Mouse (Mus musculus) heart, embryonic 12.5 days (tissue): Measurements from ENCODE around the gene Stxbp1. TPM values are rescaled to one million over a fixed set of nuclear protein-coding genes. Genes with fewer than 3 reads are reported as not detected.

ENCODE experiments used
- ATAC-seq: fragments of 200-750 bp; cut with Nextera tagmentation; 2 replicates; pipeline ENCODE4 v1.8.0; 2017; ENCODE audit warnings: moderate TSS enrichment, moderate library complexity; ENCODE audit not compliant: insufficient number of reproducible peaks, low FRiP score
- H3K27ac ChIP-seq: fragments of 300-500 bp; sonication (generic); 2 replicates; pipeline ENCODE4 v1.5.1; 2016; ENCODE audit warnings: mild to moderate bottlenecking, moderate library complexity; ENCODE audit not compliant: poor library complexity, severe bottlenecking
- H3K27me3 ChIP-seq: fragments of 300-500 bp; sonication (generic); replicated peaks from 2 replicates; pipeline ENCODE4 v1.6.1; 2016; ENCODE audit warnings: mild to moderate bottlenecking, moderate library complexity
- H3K36me3 ChIP-seq: fragments of 300-500 bp; sonication (generic); 2 replicates; pipeline ENCODE4 v1.6.1; 2016; ENCODE audit warnings: mild to moderate bottlenecking, moderate library complexity
- H3K4me1 ChIP-seq: fragments of 300-500 bp; sonication (generic); replicated peaks from 2 replicates; pipeline ENCODE4 v1.6.1; 2016; ENCODE audit warnings: mild to moderate bottlenecking
- H3K4me2 ChIP-seq: fragments of 300-500 bp; sonication (generic); 2 replicates; pipeline ENCODE4 v1.6.1; 2016; ENCODE audit warnings: mild to moderate bottlenecking, moderate library complexity
- H3K4me3 ChIP-seq: fragments of 300-500 bp; sonication (generic); 2 replicates; pipeline ENCODE4 v1.5.1; 2016; ENCODE audit warnings: mild to moderate bottlenecking
- H3K9ac ChIP-seq: fragments of 300-500 bp; sonication (generic); 2 replicates; pipeline ENCODE4 v1.6.1; 2016; ENCODE audit warnings: mild to moderate bottlenecking, moderate library complexity
- H3K9me3 ChIP-seq: fragments of 300-500 bp; sonication (generic); replicated peaks from 2 replicates; pipeline ENCODE4 v1.6.1; 2016; ENCODE audit warnings: mild to moderate bottlenecking, moderate library complexity
- WGBS: fragments of 180-500 bp; shearing (Covaris S2); methylation state at CpG from one replicate; pipeline ENCODE4 v1.1.7; 2016; 5-methylcytosine and 5-hydroxymethylcytosine counted together
- polyA plus RNA-seq: library from polyadenylated mRNA; unstranded; fragments of >200 nt; fragmentation: Nextera tagmentation; extraction: Ambion mirVana; gene quantifications from 2 replicates; pipeline ENCODE4 v1.2.1, GENCODE M21; 2016

Stxbp1 gene
- polyA plus RNA-seq, 1 experiment from 2014 or later: 31.1 TPM

GRCm38 (mm10) chr2:32788581-32788980 is 58.5 kb downstream of the Stxbp1 start:
- Histone ChIP-seq H3K9ac (no peak overlapping the region), H3K9me3 (no peaks in the 10 kb centered on the region), H3K4me1 (peaks cover 8% of the 10 kb centered on the region), H3K27me3 (no peaks in the 10 kb centered on the region), H3K4me3 (no peak overlapping the region), H3K27ac (no peak overlapping the region), H3K4me2 (no peak overlapping the region), H3K36me3 (peaks cover 5% of the 10 kb centered on the region)
- ATAC-seq: no peak
- WGBS: 61% methylated on average over 2 of the region's 2 CpGs

DNA sequence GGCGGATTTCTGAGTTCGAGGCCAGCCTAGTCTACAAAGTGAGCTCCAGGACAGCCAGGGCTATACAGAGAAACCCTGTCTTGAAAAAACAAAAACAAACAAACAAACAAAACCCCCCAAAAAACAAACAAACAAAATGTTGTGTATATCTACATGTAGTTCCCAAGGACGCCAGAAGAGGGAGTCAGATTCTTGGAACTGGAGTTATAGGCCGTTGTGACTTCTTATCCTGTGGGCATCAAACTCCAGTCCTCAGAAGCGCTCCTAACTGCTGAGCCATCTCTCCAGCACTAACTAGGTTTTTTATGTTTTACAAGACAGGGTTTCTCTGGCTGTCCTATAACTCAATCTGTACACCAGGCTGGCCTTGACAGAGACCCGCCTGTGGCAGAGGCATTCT is 59.9 kb downstream of the Stxbp1 start:
- 57% methylated on average over 6 of the region's 6 CpGs for WGBS

DNA sequence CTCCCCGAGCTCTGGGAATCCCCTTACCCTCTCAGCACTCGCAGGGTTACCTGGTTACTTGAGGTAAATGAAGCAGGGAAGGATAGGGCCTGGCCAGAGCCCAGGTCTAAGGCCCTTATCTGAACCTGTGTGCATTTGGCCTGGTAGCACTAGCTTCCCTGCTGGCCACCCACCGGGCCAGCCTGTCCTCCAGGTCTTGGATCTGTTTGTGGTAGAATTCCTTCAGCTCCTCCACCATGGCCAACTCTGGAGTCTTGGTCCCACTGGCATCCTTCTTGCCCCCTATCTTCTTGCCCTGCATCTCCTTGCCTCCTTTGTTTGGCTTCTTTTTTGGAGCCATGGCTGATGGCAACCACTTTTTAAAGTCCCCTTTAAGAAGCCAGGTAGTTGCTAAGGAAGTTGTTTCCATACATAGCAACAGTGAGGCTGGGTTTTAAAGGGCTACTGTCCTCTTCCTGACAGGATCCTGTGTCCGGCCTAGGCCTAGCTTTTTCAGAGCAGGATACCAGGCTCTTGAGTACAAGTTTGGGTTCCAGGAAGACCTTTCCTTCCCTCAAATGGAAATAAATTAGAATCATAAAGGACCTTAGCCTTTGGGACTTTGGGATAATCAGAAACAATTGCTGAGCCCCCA is 62.9 kb downstream of the Stxbp1 start, which contains the start of gene Cfap157:
Cfap157 (minus strand) TSS at position 381 of the 634 bp plus-strand sequence.
- 40% methylated on average over 4 of the region's 4 CpGs for WGBS
- no peak for ATAC-seq
- Histone ChIP-seq H3K36me3 (no peaks in the 10 kb centered on the region; the same call in 1 of the 2 replicates), H3K27ac (no peak within 1 kb of the TSS), H3K9me3 (no peaks in the 10 kb centered on the region), H3K4me2 (peak within 1 kb of the TSS; percentile 32; the same call in 1 of the 2 replicates), H3K4me1 (peaks cover 5% of the 10 kb centered on the region), H3K27me3 (no peaks in the 10 kb centered on the region), H3K9ac (no peak within 1 kb of the TSS), H3K4me3 (no peak within 1 kb of the TSS)

More for the DNA sequence above, 59.9 kb downstream of the Stxbp1 start:
- Histone ChIP-seq H3K4me3 (no peak overlapping the region), H3K27me3 (no peaks in the 10 kb centered on the region), H3K27ac (no peak overlapping the region), H3K4me2 (no peak overlapping the region), H3K9me3 (no peaks in the 10 kb centered on the region), H3K4me1 (peaks cover 8% of the 10 kb centered on the region), H3K9ac (no peak overlapping the region), H3K36me3 (no peaks in the 10 kb centered on the region; the same call in 1 of the 2 replicates)
- no peak for ATAC-seq

DNA sequence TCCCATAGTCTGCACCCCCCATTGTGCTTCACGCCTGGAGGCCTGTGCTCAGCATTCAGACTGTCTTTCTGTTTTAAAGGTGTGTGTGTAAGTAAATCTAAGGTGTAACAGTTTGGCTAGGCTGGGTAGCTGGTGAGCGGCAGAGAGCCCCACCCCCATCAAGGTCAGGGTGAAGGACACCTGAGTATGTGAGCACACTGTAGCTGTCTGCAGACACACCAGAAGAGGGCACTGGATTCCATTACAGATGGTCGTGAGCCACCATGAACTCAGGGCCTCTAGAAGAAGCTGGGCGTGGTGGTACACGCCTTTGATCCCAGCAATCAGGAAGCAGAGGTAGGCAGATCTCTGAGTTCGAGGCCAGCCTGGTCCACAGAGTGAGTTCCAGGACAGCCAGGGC is 65.3 kb downstream of the Stxbp1 start:
- H3K36me3 ChIP-seq: no peaks in the 10 kb centered on the region
- H3K4me1 ChIP-seq: peaks cover 5% of the 10 kb centered on the region
- no peaks in the 10 kb centered on the region for H3K9me3 ChIP-seq
- H3K4me2 ChIP-seq: no peak overlapping the region
- H3K9ac ChIP-seq: no peak overlapping the region
- H3K27ac ChIP-seq: no peak overlapping the region
- peaks cover 4% of the 10 kb centered on the region; the same call in 1 of the 2 replicates for H3K27me3 ChIP-seq
- 73% methylated on average over 6 of the region's 6 CpGs for WGBS
- no peak for ATAC-seq
- no peak overlapping the region for H3K4me3 ChIP-seq

DNA sequence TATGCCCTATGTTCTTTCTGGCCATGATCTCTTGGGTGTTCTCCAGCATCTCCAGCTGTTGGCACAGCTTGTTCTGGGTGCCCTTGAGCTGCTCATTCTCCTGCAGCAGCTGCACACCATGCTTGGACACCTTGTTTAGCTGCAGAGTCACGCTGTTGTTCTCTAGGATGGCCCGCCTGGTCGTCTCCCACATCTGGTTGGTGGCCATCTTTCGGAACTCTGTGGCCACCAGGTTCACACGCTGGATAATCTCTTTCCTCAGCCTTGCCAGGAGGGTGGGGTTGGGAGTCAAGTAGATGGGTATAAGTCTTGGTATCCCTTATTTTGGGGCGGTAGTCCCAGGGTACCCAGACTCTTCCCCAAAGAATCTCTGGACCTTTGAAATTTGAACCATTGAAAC is 67.3 kb downstream of the Stxbp1 start:
- Histone ChIP-seq H3K9me3 (no peaks in the 10 kb centered on the region), H3K27ac (no peak overlapping the region), H3K4me3 (no peak overlapping the region), H3K9ac (no peak overlapping the region), H3K36me3 (no peaks in the 10 kb centered on the region), H3K27me3 (peaks cover 6% of the 10 kb centered on the region; the same call in 1 of the 2 replicates), H3K4me1 (peaks cover 18% of the 10 kb centered on the region), H3K4me2 (no peak overlapping the region)
- ATAC-seq: no peak
- WGBS: 81% methylated on average over 6 of the region's 6 CpGs

DNA sequence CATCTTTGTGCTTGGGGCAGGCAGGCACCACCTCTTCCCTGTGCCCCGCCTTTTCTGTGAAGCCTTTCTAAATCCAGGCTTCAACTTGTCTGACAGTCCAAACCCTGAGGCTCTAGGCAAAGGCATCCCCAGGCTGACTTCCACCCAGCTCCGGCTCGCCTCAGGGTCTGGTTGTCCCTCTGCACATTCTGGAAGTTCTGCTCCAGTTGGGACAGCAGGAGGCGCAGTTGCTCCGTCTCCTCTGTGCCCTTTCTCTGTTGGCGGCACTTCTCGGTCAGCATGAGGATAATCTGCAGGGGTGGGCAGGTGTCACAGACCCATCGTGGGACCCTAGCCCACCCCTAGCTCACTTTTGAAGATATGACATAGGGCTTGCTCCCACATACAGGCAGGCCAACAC is 67.9 kb downstream of the Stxbp1 start:
- Histone ChIP-seq H3K4me3 (no peak overlapping the region), H3K9ac (no peak overlapping the region), H3K4me2 (no peak overlapping the region), H3K27ac (no peak overlapping the region), H3K27me3 (peaks cover 6% of the 10 kb centered on the region; the same call in 1 of the 2 replicates), H3K4me1 (peaks cover 16% of the 10 kb centered on the region), H3K9me3 (no peaks in the 10 kb centered on the region), H3K36me3 (no peaks in the 10 kb centered on the region)
- ATAC-seq: no peak
- 14% methylated on average over 8 of the region's 8 CpGs for WGBS

DNA sequence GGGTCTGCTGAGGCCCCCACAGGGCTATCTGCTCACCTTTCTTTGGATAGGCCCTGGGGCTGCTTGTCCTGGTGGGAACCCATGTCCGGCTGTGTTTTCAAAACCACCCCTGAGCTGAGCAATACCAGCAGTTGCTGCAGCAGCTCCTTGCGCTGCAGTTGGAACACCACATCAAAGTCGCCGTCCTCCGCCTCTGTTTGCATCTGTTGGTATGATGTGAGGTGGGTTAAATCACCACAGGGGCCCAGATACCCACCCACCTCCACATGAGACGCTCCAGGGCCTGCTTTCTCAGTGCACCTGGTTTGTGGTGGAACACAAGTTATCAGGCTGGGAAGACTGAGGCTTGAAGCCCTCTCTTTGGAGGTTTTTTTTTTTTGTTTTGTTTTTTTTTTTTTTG is 69.0 kb downstream of the Stxbp1 start:
- H3K27me3 ChIP-seq: peaks cover 6% of the 10 kb centered on the region; the same call in 1 of the 2 replicates
- no peaks in the 10 kb centered on the region for H3K9me3 ChIP-seq
- no peak overlapping the region for H3K4me2 ChIP-seq
- 90% methylated on average over 6 of the region's 6 CpGs for WGBS
- no peak overlapping the region for H3K27ac ChIP-seq
- no peak overlapping the region for H3K9ac ChIP-seq
- H3K36me3 ChIP-seq: no peaks in the 10 kb centered on the region
- peaks cover 12% of the 10 kb centered on the region for H3K4me1 ChIP-seq
- H3K4me3 ChIP-seq: no peak overlapping the region
- ATAC-seq: no peak

- no peak overlapping the region for H3K27ac ChIP-seq
- peaks cover 20% of the 10 kb centered on the region for H3K4me1 ChIP-seq
- peak overlapping the region; percentile 58 for H3K9ac ChIP-seq
- H3K4me3 ChIP-seq: peak overlapping the region; percentile 63
- ATAC-seq: no peak
- H3K4me2 ChIP-seq: peak overlapping the region; percentile 85
- 28% methylated on average over 22 of the region's 22 CpGs for WGBS
- H3K9me3 ChIP-seq: no peaks in the 10 kb centered on the region
- no peaks in the 10 kb centered on the region for H3K36me3 ChIP-seq
- H3K27me3 ChIP-seq: peaks cover 6% of the 10 kb centered on the region; the same call in 1 of the 2 replicates
Measured at GRCm38 (mm10) chr2:32776192-32776591, 70.9 kb downstream of the Stxbp1 start.

GRCm38 (mm10) chr2:32775359-32776074 is 71.5 kb downstream of the Stxbp1 start, which contains the start of the genes Ttc16 and Ptrh1:
Ttc16 (minus strand) TSS chr2:32775633.
Ptrh1 (plus strand) TSS chr2:32775786.
- Histone ChIP-seq H3K27me3 (peaks cover 6% of the 10 kb centered on the region; the same call in 1 of the 2 replicates), H3K4me2 (peak within 1 kb of the TSS; percentile 85), H3K9me3 (no peaks in the 10 kb centered on the region), H3K4me1 (peaks cover 20% of the 10 kb centered on the region), H3K36me3 (no peaks in the 10 kb centered on the region), H3K9ac (peak within 1 kb of the TSS; percentile 58), H3K27ac (no peak within 1 kb of the TSS), H3K4me3 (peak within 1 kb of the TSS; percentile 63)
- under 1% methylated on average over 46 of the region's 46 CpGs for WGBS
- ATAC-seq: peak; percentile 95

DNA sequence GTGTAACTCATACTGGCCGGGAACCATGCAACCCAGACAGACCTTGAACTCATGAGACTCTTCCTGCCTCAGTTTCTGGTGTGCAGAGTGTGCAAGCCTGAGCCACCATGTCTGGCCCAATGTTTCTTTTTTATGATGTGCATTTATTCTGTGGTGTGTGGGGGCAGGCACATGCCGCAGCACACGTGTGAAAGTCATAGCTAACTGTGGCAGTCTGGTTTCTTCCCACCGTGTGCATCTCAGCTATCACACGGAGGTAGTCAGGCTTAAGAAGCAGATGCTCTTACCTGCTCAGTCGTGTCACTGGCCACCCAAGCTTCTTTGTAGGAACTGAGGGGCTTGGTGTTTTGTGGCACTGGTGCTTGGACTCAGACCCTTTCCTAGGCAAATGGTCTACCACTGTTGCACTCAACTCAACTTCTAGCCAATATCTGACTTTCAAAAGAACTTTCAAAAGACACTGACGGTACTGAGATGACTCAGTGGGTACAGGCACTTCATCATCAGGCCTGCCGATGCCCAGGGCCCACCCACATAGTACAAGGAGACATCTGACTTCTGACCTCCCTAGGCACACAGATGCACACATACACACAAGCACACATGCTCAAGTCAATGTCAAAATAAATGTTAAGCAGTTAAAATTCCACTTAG is 74.3 kb downstream of the Stxbp1 start:
- H3K27me3 ChIP-seq: peaks cover 6% of the 10 kb centered on the region; the same call in 1 of the 2 replicates
- H3K9me3 ChIP-seq: no peaks in the 10 kb centered on the region
- no peak overlapping the region for H3K27ac ChIP-seq
- H3K4me3 ChIP-seq: no peak overlapping the region
- peaks cover 20% of the 10 kb centered on the region for H3K4me1 ChIP-seq
- ATAC-seq: no peak
- WGBS: 81% methylated on average over 8 of the region's 8 CpGs
- no peak overlapping the region for H3K9ac ChIP-seq
- H3K4me2 ChIP-seq: no peak overlapping the region
- no peaks in the 10 kb centered on the region for H3K36me3 ChIP-seq

DNA sequence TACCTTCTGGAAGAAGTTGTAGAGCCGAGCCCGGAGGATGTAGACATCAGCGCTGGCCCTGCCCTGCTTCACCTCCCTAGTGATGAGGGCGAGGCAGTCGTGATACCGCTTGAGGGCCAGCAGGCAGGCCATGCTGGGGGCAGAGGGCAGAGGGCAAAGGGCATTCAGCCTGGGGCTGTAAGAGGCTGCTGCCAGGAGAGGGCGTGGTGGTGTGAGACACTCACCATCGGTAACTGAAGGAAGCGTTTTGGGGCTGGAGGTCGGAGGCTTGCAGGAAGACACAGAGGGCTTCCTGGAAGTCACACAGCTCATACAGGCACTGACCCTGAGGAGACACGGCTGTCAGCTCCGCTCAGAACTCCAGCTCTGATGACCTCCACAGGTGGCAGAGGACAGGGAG is 75.2 kb downstream of the Stxbp1 start:
- Histone ChIP-seq H3K27me3 (peaks cover 3% of the 10 kb centered on the region; the same call in 1 of the 2 replicates), H3K9me3 (no peaks in the 10 kb centered on the region), H3K9ac (no peak overlapping the region), H3K4me1 (peaks cover 20% of the 10 kb centered on the region), H3K4me2 (no peak overlapping the region), H3K36me3 (no peaks in the 10 kb centered on the region), H3K4me3 (no peak overlapping the region), H3K27ac (no peak overlapping the region)
- WGBS: 19% methylated on average over 12 of the region's 12 CpGs
- no peak for ATAC-seq
